Mouse (Mus musculus) thymus, adult 2 months (tissue): ENCODE results near the gene Pde4d. TPM values are rescaled to one million over a fixed set of nuclear protein-coding genes. Genes with fewer than 3 reads are reported as not detected.
A peak's percentile ranks its signal among the peaks of the same experiment; 100 is the strongest.

Source experiments
- DNase-seq: peaks from one replicate; pipeline ENCODE4 v3.0.0; 2021
- H3K27ac ChIP-seq: fragments of 200-500 bp; 2 replicates; pipeline ENCODE4 v1.5.1; 2012; ENCODE audit warnings: low read length, control low read depth; ENCODE audit not compliant: control insufficient read depth, insufficient read depth
- H3K27me3 ChIP-seq: fragments of 200-500 bp; 2 replicates; pipeline ENCODE4 v1.6.1; 2012; ENCODE audit warnings: mild to moderate bottlenecking, low read length, moderate library complexity, mixed read lengths; ENCODE audit not compliant: control insufficient read depth, insufficient read depth
- H3K36me3 ChIP-seq: fragments of 200-500 bp; 2 replicates; pipeline ENCODE4 v1.6.1; 2012; ENCODE audit warnings: mild to moderate bottlenecking, low read length, moderate library complexity; ENCODE audit not compliant: control insufficient read depth, insufficient read depth
- H3K4me1 ChIP-seq: fragments of 200-500 bp; replicated peaks from 2 replicates; pipeline ENCODE4 v1.6.1; 2012; ENCODE audit warnings: low read length; ENCODE audit not compliant: control insufficient read depth, insufficient read depth
- H3K4me3 ChIP-seq: fragments of 200-500 bp; 2 replicates; pipeline ENCODE4 v1.5.1; 2012; ENCODE audit warnings: mild to moderate bottlenecking, low read length, control low read depth, moderate library complexity; ENCODE audit not compliant: control insufficient read depth, insufficient read depth
- CTCF ChIP-seq: fragments of 200-500 bp; IDR thresholded peaks from 2 replicates; pipeline ENCODE4 v1.5.1; 2012; ENCODE audit warnings: mild to moderate bottlenecking, control low read depth, low read length, moderate library complexity, borderline replicate concordance; ENCODE audit not compliant: control insufficient read depth, poor library complexity, insufficient read depth; ENCODE audit errors: extremely low read depth
- POLR2A ChIP-seq: fragments of 200-500 bp; IDR thresholded peaks from 2 replicates; pipeline ENCODE4 v1.6.1; 2012; ENCODE audit warnings: mild to moderate bottlenecking, low read length, control low read depth, moderate library complexity; ENCODE audit not compliant: control insufficient read depth, poor library complexity, insufficient read depth; ENCODE audit errors: extremely low read depth
- WGBS: fragments of 180-500 bp; shearing (Covaris S2); methylation state at CpG from one replicate; pipeline ENCODE4 v1.1.7; 2018; 5-methylcytosine and 5-hydroxymethylcytosine counted together
- polyA plus RNA-seq: library from polyadenylated mRNA; depleted of rRNA; stranded (reverse); fragments of >200 nt; gene quantifications from 2 replicates; pipeline ENCODE4 v1.2.3, GENCODE M21; 2012

Gene Pde4d
- polyA plus RNA-seq, 1 experiment, result 35.2 TPM

DNA sequence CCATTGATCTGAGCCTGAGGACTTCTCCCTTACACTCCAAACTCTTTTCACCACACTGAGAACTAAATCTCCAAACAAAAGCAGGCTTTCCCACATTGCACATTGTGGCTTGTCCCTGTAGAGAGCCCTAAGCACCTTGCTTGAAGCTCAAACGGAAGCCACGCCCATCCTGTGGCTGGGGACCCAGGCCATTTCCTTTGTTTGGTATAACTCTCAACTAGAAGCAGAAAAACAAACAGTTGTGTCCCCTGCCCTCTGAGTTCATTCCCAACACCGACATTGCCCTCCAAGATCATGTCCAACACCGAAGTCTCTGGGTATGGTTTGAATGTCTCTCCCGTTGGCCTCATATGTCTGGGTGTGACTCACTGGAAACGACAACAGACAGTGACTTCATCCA, 759.7 kb downstream of the Pde4d start:
- Histone ChIP-seq H3K4me1 (peaks cover 4% of the 10 kb centered on the region), H3K4me3 (no peak overlapping the region), H3K27me3 (no peaks in the 10 kb centered on the region), H3K27ac (no peak overlapping the region), H3K36me3 (no peaks in the 10 kb centered on the region)
- no peak for TF ChIP-seq POLR2A
- TF ChIP-seq CTCF, result no peak
- 38% methylated on average over 6 of the region's 6 CpGs for WGBS
- DNase-seq, result peak; percentile 51

DNA sequence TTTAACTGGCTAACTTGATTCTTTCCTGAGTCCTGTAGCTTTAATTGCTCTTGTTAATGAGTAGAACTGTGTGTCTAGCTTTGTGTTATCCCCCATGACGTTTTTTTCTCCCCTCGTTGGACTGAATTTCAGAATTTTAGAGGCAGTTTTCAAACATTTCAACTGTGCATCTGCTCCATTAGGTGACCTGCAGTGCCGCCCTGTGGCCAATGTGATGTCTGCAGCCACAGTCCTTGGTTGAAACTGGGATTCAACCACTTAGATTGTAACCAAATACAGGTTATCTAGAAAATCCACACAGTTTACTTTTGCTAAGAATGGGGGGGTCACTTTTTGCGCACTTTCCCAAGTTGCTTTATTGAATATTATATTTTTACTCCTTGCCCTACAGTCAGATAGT, 760.7 kb downstream of the Pde4d start:
- Histone ChIP-seq H3K36me3 (no peaks in the 10 kb centered on the region), H3K27me3 (no peaks in the 10 kb centered on the region), H3K4me1 (peaks cover 4% of the 10 kb centered on the region), H3K27ac (no peak overlapping the region), H3K4me3 (no peak overlapping the region)
- no peak for TF ChIP-seq POLR2A
- no peak for TF ChIP-seq CTCF
- peak; percentile 83 for DNase-seq
- 4% methylated on average over 4 of the region's 4 CpGs for WGBS

DNA sequence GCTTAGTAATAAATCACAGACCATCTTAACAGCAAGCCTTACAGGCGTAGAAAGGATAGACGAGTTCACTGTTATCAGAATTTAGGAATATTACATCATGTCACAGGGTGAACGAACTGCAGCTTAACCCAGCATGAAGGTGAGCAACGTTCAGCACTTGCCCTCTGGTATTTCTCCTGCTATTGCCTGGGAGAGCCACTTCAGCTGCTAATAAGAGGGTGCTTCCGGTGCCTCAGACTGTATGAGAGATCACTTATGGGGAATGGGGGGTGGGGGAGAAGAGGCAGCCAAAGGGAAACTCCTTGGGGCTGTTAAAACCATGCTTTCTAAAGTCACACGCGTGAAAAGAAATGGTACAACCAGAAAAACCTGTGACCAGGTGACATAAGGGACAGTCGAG, 761.7 kb downstream of the Pde4d start:
- 63% methylated on average over 8 of the region's 8 CpGs for WGBS

DNA sequence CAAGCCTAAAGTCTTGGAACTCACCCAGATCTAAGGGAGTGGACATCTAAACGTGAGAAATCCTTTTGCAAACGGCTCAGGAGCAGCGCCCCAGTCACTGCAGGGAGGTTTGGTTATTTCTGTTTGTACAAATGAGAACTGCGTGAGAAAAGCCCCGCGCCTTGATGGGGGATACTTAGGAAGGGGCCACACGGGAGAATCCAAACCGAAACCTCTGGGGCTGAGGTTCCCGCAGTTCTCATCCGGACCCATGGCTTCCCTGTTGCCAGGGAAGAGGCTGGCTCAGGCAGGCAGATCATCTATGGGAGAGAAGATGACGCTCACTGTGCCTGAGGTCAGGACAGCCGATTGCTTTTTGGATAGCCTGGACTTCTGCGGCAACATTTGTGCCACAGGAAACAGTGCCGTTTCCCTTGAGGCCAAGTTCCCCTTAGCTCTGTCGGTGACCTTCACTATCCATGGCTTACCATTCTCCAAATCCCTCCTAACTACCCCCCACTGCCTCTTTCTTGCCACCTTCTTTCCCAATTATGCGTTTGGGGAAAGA, 762.3 kb downstream of the Pde4d start:
- Histone ChIP-seq H3K27me3 (no peaks in the 10 kb centered on the region), H3K4me3 (peak overlapping the region; percentile 6; the same call in 1 of the 2 replicates), H3K36me3 (no peaks in the 10 kb centered on the region), H3K27ac (no peak overlapping the region), H3K4me1 (peaks cover 4% of the 10 kb centered on the region)
- TF ChIP-seq CTCF (no peak), POLR2A (no peak)
- no peak for DNase-seq
- 27% methylated on average over 16 of the region's 16 CpGs for WGBS

More for the DNA sequence above, 761.7 kb downstream of the Pde4d start:
- Histone ChIP-seq H3K27me3 (no peaks in the 10 kb centered on the region), H3K27ac (no peak overlapping the region), H3K4me1 (peaks cover 4% of the 10 kb centered on the region), H3K36me3 (no peaks in the 10 kb centered on the region), H3K4me3 (no peak overlapping the region)
- no peak for DNase-seq
- TF ChIP-seq POLR2A, result no peak
- TF ChIP-seq CTCF, result no peak

DNA sequence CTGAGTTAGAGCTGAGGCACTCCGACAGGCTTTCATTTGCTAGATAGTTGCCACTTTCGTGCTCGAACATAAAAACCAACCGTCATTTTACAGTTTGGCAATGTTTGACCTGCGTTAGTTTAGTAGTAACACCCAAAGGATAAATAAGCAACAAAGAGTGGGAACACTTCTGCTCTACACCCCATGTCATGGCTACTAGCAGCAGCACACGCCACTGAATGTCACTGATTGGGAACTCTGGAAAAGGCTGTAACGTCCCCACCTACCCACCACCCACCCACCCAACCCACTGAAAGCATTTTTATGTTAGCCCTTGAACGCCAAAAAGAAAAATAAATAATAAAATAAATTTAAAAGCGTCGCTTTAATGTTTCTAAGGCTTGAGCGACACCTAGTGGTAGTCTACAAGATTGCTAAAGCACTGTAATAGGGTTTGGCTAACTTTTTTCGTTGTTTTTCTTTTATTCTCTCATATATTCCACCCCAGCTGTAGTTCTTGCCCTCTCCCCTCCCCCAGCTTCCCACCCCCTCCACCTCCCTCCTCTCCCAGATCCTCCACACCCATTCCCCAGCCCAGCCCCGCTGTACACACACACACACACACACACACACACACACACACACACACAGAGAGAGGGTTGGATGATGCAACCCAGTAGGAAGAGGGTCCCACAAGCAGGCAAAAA, 763.2 kb downstream of the Pde4d start:
- WGBS, result 19% methylated on average over 12 of the region's 13 CpGs
- Histone ChIP-seq H3K27me3 (no peaks in the 10 kb centered on the region), H3K36me3 (no peaks in the 10 kb centered on the region), H3K4me3 (no peak overlapping the region), H3K4me1 (peaks cover 4% of the 10 kb centered on the region), H3K27ac (no peak overlapping the region)
- DNase-seq, result no peak
- TF ChIP-seq POLR2A, result no peak
- TF ChIP-seq CTCF, result no peak

DNA sequence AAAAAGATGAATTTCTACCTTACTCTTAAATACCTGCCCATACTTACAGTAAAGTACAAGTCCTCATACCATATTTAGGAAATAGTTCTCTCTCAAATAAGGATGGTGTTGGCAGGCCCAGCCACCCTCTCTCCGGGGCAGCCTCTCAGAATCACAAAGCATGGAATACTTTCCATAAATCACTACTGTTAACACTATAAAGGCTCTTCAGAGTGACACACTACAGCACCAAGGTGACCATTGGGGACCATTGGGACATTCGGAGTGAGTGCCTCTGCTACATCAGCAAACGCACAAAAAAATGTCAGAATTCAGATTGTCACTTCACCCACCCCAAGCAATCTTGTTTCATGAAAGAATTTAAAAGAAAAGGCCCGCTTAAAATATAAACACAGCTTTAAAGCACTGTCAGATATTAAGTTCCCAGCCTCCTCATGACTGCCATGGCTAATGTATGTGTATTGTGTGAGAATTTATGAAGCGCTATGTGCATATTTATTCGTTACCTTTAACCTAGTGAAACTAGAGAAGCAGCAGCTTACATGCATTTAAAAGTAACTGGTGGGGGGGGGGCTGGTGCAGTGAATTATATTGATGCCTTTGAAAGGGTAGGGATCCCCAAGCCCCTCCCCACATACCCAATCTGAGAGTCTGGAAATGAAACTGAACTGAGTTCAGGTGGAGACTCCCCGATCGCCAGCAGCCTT, 769.4 kb downstream of the Pde4d start:
- 91% methylated on average over 8 of the region's 8 CpGs for WGBS
- no peaks in the 10 kb centered on the region for H3K4me1 ChIP-seq
- H3K27me3 ChIP-seq, result no peaks in the 10 kb centered on the region
- H3K27ac ChIP-seq, result no peak overlapping the region
- H3K36me3 ChIP-seq, result no peaks in the 10 kb centered on the region
- H3K4me3 ChIP-seq, result no peak overlapping the region
- TF ChIP-seq POLR2A (no peak), CTCF (no peak)
- DNase-seq, result no peak
